Mouse (Mus musculus) urinary bladder, adult 18-20 months (tissue): ENCODE measurements around the gene Ccdc34.

Source experiments
- DNase-seq, 2 experiments: peaks; one replicate each; pipeline ENCODE4 v3.0.0; 2022; ENCODE audit warnings: low spot score in 2 of 2, mixed read lengths in 2 of 2

Gene Ccdc34

GRCm38 (mm10) chr2:109996411-109996810, 21.2 kb upstream of the Ccdc34 start:
- no peak for DNase-seq

- DNase-seq: no peak
These were observed 12.9 kb upstream of the Ccdc34 start for GRCm38 (mm10) chr2:110004668-110005067.

- no peak for DNase-seq
These were observed 12.5 kb upstream of the Ccdc34 start for GRCm38 (mm10) chr2:110005164-110005563.

GRCm38 (mm10) chr2:110005596-110006239, 11.9 kb upstream of the Ccdc34 start:
- DNase-seq: no peak

- DNase-seq: no peak
These were observed 10.0 kb upstream of the Ccdc34 start for GRCm38 (mm10) chr2:110007423-110008267.

GRCm38 (mm10) chr2:110009449-110009848, 8.2 kb upstream of the Ccdc34 start:
- no peak for DNase-seq

GRCm38 (mm10) chr2:110012184-110012725, 5.4 kb upstream of the Ccdc34 start:
- DNase-seq: peak; percentile 22 to 35

- DNase-seq: no peak
These were observed 530 bp upstream of the Ccdc34 start for GRCm38 (mm10) chr2:110017087-110017486.

- no peak for DNase-seq
These were observed 2.0 kb downstream of the Ccdc34 start for GRCm38 (mm10) chr2:110019656-110020055.

- DNase-seq: no peak
These were observed 2.8 kb downstream of the Ccdc34 start for GRCm38 (mm10) chr2:110020430-110020829.

- DNase-seq: no peak
These were observed 18.6 kb downstream of the Ccdc34 start for GRCm38 (mm10) chr2:110036265-110036664.

GRCm38 (mm10) chr2:110036665-110037064, 19.0 kb downstream of the Ccdc34 start:
- DNase-seq: no peak

- DNase-seq: no peak
These were observed 19.6 kb downstream of the Ccdc34 start for GRCm38 (mm10) chr2:110037221-110037620.

GRCm38 (mm10) chr2:110038341-110038740, 20.7 kb downstream of the Ccdc34 start:
- DNase-seq: no peak

GRCm38 (mm10) chr2:110042861-110043760, 25.5 kb downstream of the Ccdc34 start:
- DNase-seq: no peak

GRCm38 (mm10) chr2:110058424-110058823, 40.8 kb downstream of the Ccdc34 start:
- no peak for DNase-seq

- no peak for DNase-seq
These were observed 45.5 kb downstream of the Ccdc34 start for GRCm38 (mm10) chr2:110063131-110063530.

GRCm38 (mm10) chr2:110068916-110069315, 51.3 kb downstream of the Ccdc34 start:
- no peak for DNase-seq

GRCm38 (mm10) chr2:110073023-110073422, 55.4 kb downstream of the Ccdc34 start:
- DNase-seq: no peak

GRCm38 (mm10) chr2:110074646-110075452, 57.2 kb downstream of the Ccdc34 start:
- DNase-seq: no peak

GRCm38 (mm10) chr2:110077240-110077639, 59.6 kb downstream of the Ccdc34 start:
- no peak for DNase-seq
